Mouse (Mus musculus) fibroblast of lung, adult 2 months (primary cell): ENCODE results near the gene Mdm2.

Source experiments
- DNase-seq: peaks from one replicate; pipeline ENCODE4 v3.0.0-alpha.2; 2011; ENCODE audit warnings: low read depth

Mdm2 gene

GRCm38 (mm10) chr10:117642491-117643262 lies 67.9 kb downstream of the Mdm2 start:
- no peak for DNase-seq

- no peak for DNase-seq
Measured at GRCm38 (mm10) chr10:117642201-117642450, 68.4 kb downstream of the Mdm2 start.

GRCm38 (mm10) chr10:117641400-117642200 lies 69.0 kb downstream of the Mdm2 start:
- no peak for DNase-seq

GRCm38 (mm10) chr10:117640595-117641078 lies 69.9 kb downstream of the Mdm2 start:
- no peak for DNase-seq

- DNase-seq = no peak
Measured at GRCm38 (mm10) chr10:117639899-117640594, 70.5 kb downstream of the Mdm2 start.

GRCm38 (mm10) chr10:117639221-117639599 lies 71.3 kb downstream of the Mdm2 start:
- no peak for DNase-seq
